Mouse (Mus musculus) yolk sac, embryonic 10.5 days (tissue): ENCODE measurements around the gene Gm20479.

Experiments used
- DNase-seq: peaks from one replicate; pipeline ENCODE4 v3.0.0-alpha.2; 2017; ENCODE audit warnings: low spot score

Gene Gm20479

DNA sequence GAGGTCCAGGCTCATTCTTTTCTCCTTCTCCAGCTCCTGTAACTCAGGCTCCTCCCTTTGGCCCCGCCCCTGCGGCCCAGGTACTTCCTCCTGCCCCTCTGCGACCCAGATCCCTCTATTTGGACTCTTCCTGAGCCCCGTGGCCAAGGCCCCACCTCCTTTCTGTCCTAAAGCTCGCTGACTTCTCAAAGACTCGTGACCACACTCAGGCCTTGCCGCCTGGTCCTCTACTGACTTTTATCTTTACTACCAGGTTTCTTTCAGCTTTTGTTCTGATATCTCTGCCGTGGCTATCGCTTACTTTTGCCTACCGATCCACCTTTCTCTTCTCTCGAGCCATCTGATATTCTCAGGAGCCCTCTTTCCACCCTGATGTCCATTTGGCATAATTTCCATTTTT, 10.8 kb upstream of the Gm20479 start:
- DNase-seq: peak; percentile 62

DNA sequence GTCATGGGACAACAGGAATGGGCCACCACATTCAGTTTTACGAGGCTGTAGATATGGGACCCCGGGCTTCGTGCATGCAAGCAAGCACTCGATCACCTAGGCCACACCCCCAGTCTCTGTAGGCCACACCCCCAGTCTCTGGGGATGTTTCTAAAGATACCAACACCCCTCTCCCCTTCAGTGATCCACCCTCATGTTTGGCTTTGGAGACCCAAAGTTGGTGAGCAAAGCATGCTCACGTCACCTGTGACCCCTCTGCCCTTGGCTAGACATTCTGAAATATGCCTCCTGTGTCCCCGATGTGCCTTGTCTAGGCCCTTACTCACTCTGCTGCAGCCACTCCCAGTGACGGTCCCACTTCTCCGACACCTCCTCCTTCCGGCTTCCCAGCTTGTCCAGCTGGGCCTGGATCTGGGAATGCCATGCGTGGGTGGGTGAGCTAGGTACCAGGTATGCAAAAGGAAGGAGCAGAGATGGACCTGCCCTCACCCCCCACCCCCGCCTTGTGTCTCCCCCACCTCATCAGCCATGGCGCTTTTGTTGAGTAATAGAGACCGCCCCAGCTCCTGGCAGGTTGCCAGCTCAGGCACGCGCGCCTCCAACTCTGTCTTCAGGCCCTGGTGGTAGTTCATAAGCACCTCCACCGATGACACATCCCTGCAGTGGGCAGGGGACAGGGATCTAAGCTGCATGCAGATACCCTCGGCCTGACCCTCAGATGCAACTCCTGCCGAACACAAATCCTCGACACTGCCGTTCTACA, 9.0 kb upstream of the Gm20479 start:
- DNase-seq: no peak

DNA sequence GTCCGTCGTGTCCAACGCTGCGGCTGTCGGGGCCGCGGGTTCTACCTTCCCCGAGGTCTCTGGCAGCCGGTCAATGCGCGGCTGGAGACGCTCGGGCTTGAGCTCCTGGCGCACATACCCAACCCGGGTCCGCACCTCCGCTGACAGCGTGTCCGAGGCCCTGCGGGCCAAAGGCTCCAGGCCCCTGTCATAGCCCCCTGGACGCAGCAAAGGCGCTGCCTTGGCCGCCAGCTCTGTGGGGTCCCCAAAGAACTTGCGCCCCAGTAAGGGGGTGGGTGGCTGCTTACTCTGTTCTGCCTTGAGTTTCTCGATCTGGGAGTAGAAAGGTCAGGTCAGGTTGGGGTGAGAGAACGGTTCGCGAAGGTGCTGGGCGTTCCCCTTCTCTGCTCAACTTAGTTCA, 7.2 kb upstream of the Gm20479 start:
- no peak for DNase-seq

DNA sequence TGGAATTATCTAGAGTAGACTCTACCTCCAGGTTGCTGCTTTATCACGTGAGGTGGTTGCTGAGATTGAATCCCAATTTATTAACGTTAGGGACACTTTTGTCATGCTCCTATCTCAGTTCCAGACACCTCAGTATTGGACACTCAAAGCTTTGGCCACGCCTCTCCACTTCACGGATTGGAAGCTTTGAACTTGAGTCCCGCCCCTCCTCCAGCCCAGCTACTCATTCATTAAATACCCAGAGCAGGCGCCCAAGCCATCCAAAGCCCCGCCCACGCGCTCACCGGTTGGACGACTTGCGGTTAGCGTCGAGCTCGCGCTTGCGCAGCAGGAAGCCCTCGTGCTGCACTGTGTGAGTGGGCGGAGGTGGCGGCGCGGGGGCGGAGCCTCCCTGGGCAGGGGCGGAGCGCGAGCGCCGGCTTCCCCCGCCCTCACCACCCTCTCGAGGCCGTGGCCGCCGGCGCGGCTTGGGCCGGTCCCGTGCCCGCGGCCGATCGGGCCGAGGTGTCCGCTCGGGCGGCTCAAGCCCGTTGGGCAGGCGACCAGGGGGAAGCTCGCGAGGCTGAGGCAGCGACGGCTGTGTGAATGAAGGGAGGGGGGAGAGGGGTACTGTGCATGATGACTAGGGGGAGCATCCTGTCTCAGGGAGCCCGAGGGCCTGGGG, 4.2 kb upstream of the Gm20479 start:
- peak; percentile 99 for DNase-seq

DNA sequence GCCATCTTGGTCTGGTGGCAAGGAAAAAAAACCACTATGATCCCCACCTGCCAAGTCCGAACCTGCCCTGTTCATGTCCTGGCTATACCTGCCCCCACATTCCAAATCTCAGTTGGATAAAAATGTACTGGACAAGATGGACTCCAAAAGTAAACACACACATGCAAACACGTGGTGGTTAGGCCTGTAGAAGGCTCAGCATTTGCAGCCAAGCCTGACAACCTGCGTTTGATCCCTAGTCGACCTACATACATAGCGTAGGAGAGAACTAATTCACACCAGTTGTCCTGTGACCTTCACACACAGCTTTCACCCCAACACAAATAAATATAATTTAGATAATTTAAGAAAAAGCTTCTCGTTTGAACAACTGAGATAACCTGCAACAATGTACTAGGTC, 3.5 kb upstream of the Gm20479 start:
- DNase-seq: no peak

DNA sequence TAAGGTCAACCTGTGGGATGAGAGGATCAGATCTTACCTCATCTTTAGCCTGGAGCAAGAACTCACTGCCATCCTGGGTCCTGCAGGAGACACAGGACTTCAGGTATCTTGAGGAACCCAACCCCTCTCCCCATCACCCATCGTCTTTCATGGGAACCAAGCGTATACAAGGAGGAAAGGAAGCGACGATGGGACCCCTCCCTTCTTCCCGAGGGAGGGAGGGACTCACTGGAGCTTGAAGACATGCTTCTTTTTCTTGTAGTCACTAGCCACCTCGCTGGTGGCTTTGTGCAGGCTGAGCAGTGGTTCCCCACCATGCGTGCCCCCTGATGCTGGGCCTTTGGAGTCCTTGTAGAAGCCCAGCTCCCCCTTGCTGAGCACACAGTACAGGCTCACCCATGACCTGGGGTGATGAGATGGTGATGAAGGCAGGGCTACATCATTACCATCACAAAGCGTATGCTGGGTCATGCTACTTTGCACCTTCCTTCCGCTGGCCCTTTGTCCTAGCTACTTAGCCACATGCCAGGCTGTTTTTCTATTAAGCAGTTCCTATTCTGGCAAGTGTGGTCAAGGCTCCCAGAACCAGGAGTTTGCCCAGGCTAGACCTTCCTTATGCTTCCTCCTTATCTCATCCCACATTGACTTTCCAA, 2.6 kb upstream of the Gm20479 start:
- DNase-seq: no peak

DNA sequence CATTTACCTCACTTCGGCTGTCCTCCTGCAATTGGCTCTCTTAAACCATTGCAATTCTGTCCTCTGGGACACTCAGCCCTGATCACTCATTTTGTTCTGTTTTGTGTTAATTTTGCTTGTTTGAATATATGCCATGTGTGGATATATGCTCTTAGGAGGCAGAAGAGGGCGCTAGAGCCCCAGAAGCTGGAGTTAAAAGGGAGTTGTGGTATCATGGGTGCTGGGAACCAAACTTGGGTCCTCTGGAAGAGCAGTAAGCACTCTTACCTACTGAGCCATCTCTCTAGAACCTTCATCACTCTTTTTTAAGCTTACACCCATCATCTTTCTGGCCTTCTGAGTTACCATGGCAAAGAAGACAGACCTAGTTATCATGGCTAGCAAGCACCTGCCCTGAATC, 1.9 kb upstream of the Gm20479 start:
- no peak for DNase-seq

DNA sequence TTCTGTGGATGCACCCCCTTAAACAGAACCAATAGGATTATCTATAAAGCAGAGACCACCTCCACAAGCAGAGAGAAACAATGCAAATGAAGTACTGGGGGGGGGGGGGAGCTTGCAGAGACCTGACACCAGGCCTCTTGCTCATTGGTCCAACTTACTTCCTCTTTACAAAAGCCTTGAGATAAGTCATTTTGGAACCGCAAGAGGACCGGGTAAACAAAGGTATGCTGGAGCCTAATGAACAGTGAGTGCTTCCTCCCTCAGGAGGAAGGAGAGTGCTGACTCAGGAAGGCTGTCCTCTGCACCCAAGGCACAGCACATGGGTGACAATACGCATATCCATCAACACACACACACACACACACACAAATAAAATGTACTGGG, 368 bp upstream of the Gm20479 start:
- no peak for DNase-seq

DNA sequence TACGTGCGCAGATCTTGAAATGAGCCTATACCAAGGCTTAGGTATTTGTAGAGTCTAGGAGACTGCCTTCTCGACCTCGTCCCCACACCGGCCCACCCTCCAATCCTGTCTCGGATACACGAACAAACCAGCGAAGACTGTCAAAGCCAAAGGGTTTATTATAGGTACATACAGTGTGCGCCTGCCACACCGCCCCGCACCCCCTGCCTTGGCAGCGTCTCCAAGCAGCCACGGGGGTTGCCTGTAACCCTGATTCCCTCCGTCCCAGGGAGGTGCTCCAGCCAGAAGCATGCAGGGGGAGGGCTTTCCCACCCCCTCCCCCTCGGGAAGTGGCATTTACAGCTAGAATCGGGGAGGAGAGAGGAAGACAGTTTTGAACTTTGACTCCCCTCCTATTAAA, 971 bp downstream of the Gm20479 start:
- peak; percentile 82 for DNase-seq

DNA sequence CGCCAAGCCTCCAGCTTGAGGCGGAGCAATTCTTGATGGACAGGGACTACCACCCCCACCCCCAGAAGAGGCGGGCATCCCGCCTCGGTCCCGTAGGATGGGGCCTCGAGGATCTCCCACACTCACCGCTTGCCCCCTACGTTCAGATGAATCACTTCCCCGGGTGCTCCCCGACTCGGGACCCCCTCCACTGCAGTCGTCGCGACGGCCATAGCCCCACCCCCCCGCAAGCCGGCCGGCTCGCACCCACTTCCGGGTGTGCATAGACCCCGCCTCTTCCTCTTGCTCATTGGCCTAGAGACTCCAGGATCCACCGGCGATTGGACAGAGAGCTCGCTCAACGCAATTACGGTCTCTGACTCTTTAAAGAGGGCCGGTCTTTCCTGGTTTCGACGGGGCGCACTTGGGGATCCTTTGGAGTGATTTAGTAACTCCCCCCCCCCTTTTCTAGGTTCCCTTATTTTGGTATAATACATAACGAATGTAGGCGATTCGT, 1.4 kb downstream of the Gm20479 start, which contains the start of gene Shkbp1:
Gene Shkbp1 (minus strand): TSS at position 275 of the 496 bp plus-strand sequence.
- peak; percentile 89 for DNase-seq

DNA sequence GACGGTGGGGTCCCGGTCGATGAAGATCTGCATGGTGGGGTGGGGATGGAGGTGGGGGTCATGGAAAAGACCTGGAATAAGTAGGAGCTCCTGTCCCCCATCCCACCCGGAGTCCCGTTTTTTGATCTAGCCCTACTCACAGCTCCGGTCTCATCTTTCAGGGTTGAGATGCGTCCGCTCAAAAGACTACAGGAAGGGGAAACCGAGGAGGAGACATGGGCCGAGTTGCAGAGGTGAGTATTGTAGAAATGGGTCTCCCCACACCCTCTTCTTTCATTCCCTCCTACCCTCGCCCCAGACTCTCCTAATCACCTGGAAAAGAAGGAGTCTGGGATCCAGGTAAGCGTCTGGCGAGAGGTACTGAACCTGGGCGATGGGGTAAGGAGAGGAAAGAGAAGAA, 2.0 kb downstream of the Gm20479 start:
- no peak for DNase-seq

DNA sequence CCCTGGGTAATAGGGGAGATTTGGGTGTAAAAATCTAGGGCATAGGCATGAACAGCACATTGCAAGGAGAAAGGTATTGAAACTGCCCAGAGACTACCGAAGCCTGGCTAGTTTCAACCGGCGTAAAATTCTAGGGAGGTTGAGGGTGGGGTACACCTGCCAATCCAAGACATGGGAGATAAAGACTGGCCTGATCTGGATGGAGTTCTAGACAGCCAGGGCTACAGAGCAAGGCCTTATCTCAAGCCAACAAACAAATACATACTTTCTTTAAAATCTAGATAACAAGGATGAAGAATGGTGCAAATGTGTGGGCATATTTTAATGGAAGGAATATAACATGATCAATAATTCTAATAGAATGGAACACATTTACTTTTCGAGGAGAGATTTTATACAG, 2.4 kb downstream of the Gm20479 start:
- DNase-seq: no peak

DNA sequence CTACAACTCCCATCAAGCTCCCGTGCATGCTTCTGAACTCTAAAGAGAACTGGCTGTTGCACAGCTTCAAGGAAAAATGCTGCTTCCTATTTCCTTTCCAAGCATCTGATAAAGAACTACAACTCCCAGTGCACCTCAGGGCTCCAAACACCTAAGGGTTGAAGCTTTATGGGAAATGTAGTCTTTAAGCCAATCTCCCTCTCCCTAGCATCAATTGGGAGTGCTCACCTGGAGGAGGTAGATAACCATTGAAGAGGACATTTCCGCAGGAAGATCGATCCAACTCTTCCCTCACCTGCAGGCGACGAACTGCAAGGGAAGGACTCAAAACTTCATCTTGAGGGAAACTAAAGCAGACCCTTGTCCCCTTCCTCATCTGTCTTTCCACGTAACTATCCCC, 3.1 kb downstream of the Gm20479 start:
- DNase-seq: peak; percentile 44

DNA sequence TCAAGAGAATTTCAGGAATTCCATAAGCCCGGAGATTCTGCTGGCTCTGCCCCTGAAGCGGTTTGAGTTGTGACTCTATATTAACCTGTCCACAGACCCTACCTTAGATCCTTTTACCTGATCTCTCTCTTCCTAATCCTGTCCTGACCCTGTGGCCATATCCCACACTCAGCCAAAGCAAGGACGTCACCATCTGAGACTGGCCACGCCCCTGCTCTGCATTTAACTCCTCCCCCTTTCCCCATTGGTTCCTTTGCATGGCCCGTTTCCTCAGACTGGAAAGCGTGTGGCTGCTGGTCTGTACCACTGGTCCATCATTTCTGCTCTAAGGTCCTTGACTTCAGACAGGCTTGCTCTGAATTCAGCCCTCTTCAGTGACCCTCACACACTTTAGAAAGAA, 11.8 kb downstream of the Gm20479 start:
- DNase-seq: peak; percentile 38

DNA sequence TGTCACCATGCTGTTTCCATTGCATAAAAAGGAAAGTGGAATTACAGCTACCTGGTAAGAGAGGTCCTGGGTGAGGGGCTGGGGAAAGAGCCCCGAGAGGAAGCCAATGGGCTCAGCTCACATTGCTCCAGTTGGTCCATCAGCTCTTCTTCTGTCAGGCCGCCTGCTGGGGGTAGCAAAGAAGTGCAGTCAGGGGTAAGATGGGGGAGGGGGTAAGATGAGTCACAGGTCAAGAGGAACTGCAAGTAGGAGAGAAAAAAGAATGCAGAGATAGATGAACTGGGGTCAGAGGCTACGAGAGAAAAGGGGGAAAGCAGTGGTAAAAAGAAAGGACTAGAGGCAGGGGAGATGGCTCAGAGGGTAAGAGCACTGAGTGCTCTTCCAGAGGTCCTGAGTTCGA, 14.6 kb downstream of the Gm20479 start:
- DNase-seq: peak; percentile 36

DNA sequence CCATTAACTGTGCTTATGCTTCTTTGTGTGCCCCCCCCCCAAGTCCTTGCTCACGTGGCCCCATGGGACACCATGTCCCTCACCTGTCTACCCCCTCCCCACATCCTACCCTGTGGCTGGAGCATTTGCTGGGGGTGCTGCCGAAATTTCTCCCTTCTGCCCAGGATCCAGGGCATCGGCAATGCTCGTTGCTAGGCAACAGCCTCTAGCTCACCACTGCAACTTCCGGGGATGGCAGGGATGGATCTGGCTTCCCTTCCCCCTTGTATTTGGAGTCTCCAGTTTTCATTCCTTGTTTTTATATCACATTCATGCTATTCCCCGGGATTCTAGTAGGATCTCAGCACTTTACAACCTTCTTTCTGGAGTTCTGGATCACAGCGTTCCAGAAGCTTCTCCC, 17.7 kb downstream of the Gm20479 start:
- DNase-seq: no peak

DNA sequence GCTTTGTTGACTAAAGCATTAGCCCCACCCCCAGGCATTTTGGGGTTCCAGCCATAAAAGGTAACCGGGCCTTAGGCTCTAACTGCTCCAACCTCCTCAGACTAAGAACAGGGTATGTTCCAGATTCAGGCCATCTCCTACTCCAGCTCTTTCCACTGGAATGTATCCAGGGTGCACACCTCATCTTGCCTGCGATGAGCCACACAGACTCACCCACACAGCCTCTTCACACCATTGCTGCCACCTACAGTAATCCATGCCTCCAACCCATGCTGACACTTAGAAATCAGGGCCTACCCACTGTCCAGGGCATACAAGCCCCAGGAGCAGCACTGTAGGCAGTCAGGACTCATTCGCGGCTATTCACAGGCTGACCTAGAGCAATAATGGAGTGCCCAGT, 18.1 kb downstream of the Gm20479 start:
- no peak for DNase-seq

DNA sequence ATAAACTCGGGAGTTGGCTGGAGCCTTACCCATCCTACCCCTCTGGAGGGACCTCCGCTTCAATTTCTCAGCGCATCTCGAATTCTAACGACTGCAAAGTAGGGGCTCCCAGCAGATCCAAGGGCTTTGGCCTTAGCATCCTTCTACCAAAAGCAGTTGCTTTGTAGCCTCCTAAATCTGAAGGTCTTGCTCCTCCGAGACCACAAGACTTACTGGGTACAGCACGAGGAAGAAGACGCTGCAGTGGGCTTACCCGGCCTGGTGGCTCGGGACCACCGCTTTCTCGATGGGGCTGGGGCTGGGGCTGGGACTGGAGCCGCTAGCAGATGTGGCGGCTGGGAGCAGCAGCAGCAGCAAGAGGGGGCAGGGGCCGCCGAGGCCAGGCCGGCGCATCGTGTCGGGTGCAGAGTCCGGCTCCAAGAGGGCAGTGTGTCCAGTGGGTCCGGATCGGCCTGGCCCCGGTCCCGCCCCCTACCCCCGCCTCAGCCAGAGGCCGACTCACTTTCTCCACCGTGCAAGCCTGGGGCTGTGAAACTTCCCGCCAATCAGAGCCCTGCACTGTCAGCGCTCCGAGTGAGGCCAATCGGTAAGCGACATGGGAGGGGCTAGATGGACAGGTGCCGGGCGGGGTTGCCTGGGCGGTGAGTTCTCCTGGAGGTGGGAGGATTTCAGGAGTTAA, 19.9 kb downstream of the Gm20479 start, which contains the start of gene Ltbp4:
Gene Ltbp4 (minus strand): TSS at position 518 of the 679 bp plus-strand sequence.
- DNase-seq: peak; percentile 92

DNA sequence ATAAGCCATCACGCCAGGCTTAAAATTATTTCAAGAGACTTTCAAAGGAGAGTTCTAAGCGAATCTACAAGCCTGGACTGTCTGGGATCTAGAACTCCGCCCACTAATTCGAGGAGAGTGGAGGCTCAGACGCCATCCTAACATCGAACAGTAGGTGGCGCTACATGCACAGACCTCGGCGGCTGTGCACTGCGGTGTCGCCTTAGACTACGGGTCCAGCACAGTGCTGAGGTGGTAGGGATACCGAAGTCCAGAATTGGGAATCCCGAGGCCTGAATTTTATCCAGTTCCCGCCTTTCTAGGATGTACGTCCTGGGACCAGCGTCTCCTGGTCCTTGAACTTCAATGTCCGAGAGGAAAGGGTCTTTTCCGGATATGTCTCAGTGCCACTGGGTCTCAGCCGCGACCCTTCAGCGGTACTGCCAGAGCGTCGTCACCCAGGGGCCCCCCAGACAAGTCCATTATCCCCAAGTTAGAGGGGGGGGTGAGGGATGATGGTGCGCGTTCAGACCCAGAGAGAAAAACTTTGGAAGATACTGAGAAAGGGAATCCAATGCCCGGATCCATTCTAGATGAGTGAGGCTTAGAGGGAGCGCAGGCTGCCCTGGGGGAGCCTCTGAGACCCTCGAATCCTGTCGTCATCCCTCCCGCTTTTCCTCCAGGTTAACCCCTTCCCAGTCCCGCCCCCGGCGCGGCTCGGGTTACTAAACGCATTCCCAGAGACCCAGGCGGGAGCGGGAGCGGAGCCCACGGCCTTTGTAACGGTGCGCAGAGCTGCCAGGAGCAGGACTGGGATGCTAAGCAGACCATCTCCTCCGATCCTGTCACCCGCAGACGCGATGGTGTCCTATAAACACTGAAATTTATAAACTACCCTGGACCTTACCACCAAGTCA, 21.0 kb downstream of the Gm20479 start:
- peak; percentile 79 for DNase-seq

DNA sequence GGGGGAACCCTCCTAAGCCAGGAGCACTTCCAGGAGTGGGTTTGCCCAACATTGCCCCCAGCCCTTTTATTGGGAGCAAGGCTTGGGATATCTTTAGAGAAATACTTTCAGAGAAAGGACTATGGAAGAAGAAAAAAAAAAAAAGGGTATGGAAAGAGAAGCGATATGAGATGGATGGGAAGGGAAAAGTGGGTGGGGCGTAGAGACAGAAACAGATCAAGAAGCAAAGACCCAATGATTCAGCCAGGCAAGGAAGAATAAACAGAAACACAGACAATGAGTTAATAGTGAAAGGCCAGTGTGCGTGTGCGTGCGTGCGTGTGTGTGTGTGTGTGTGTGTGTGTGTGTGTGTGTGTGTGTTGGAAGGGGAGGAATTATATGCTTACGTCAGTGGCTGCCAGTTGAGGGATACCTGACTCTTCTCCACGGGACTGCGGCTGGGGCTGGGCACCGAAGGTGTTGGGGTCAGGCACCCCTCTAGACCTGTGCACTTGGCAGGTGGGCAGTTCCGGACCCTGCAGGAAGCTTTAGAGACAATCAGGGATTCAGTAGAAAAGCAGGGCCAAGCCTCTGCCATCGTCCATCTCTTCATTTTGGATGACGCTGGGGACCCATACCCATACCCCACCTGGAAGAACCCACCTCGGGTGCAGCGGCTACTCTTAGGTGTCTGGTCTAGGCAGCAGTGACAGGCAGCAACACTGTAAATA, 22.1 kb downstream of the Gm20479 start:
- DNase-seq: no peak
